Mouse (Mus musculus) CH12.LX (cell line): ENCODE measurements at regions not wholly inside any gene's neighbourhood (a gene's known extent, or its start where the extent isn't known, plus 50 kb on each side); places are given as distances from the start of the nearest gene placed in this dataset.

ENCODE experiments used
- DNase-seq: peaks from one replicate; pipeline ENCODE4 v3.0.0-alpha.2; 2013; ENCODE audit errors: extremely low read depth
- H3K27ac ChIP-seq: 2 replicates; pipeline ENCODE4 v1.5.1; 2012; ENCODE audit warnings: low read depth, mild to moderate bottlenecking, control low read depth, moderate library complexity; ENCODE audit not compliant: insufficient read depth
- H3K27me3 ChIP-seq: replicated peaks from 2 replicates; pipeline ENCODE3; 2012; ENCODE audit warnings: inconsistent platforms
- H3K36me3 ChIP-seq, 2 experiments: replicated peaks in 1 of 2; 2 replicates each; pipeline versions ENCODE3 to v1.6.1; 2012; ENCODE audit warnings: inconsistent platforms in 1 of 2, low read length in 1 of 2, mild to moderate bottlenecking in 1 of 2, mixed read lengths in 1 of 2, moderate library complexity in 1 of 2; ENCODE audit not compliant: control insufficient read depth in 1 of 2, insufficient read depth in 1 of 2
- H3K4me1 ChIP-seq, 2 experiments: 2 replicates each; pipeline ENCODE4 v1.6.1; 2012; ENCODE audit warnings: inconsistent platforms in 1 of 2, moderate library complexity in 1 of 2; ENCODE audit not compliant: insufficient read depth in 2 of 2, control insufficient read depth in 1 of 2
- H3K4me2 ChIP-seq: 2 replicates; pipeline ENCODE4 v1.6.1; 2012; ENCODE audit warnings: low read depth, mild to moderate bottlenecking, control low read depth; ENCODE audit not compliant: poor library complexity, insufficient read depth, severe bottlenecking
- H3K4me3 ChIP-seq, 3 experiments: fragments of 150-350 bp in 1 of 3; sonication (generic) in 1 of 3; replicated peaks in 1 of 3; 2 replicates each; pipeline versions ENCODE3 to v1.5.1; 2011 to 2012; ENCODE audit warnings: low read depth in 2 of 3, low read length in 2 of 3, mild to moderate bottlenecking in 2 of 3, moderate library complexity in 2 of 3, control low read depth in 1 of 3, improper control_type of control experiment in 1 of 3, inconsistent platforms in 1 of 3, mixed read lengths in 1 of 3; ENCODE audit not compliant: poor library complexity in 1 of 3
- H3K79me2 ChIP-seq: replicated peaks from 2 replicates; pipeline ENCODE4 v1.6.1; 2012; ENCODE audit warnings: mild to moderate bottlenecking, moderate library complexity; ENCODE audit not compliant: control insufficient read depth, poor library complexity, insufficient read depth, severe bottlenecking; ENCODE audit errors: extremely low read depth
- H3K9ac ChIP-seq: 2 replicates; pipeline ENCODE4 v1.6.1; 2012; ENCODE audit warnings: low read depth, mild to moderate bottlenecking, control low read depth, moderate library complexity; ENCODE audit not compliant: insufficient read depth
- H3K9me3 ChIP-seq: replicated peaks from 2 replicates; pipeline ENCODE3; 2012; ENCODE audit warnings: low read length, inconsistent platforms, mixed read lengths
- CTCF ChIP-seq, 2 experiments: IDR thresholded peaks in 1 of 2; conservative IDR thresholded peaks in 1 of 2; 2 replicates each; pipeline ENCODE4 v1.5.1; 2011 to 2012; ENCODE audit warnings: low read depth in 2 of 2, low read length in 2 of 2, improper control_type of control experiment in 1 of 2, inconsistent platforms in 1 of 2, mild to moderate bottlenecking in 1 of 2, moderate library complexity in 1 of 2
- E2F4 ChIP-seq: IDR thresholded peaks from 2 replicates; pipeline ENCODE4 v1.6.1; 2011; ENCODE audit warnings: low read depth, low read length, improper control_type of control experiment; ENCODE audit not compliant: insufficient replicate concordance
- ELF1 ChIP-seq: IDR thresholded peaks from 2 replicates; pipeline ENCODE4 v1.6.1; 2014; ENCODE audit warnings: low read depth, mild to moderate bottlenecking, inconsistent platforms, low read length, improper control_type of control experiment
- EP300 ChIP-seq: IDR thresholded peaks from 2 replicates; pipeline ENCODE4 v1.6.1; 2011; ENCODE audit warnings: low read length, improper control_type of control experiment
- IRF4 ChIP-seq: IDR thresholded peaks from 2 replicates; pipeline ENCODE4 v1.6.1; 2014; ENCODE audit warnings: low read depth, mild to moderate bottlenecking, inconsistent platforms, low read length, improper control_type of control experiment
- JUND ChIP-seq: conservative IDR thresholded peaks from 2 replicates; pipeline ENCODE4 v1.6.1; 2011; ENCODE audit warnings: low read depth, low read length, improper control_type of control experiment
- MEF2A ChIP-seq: IDR thresholded peaks from 2 replicates; pipeline ENCODE4 v1.6.1; 2014; ENCODE audit warnings: low read depth, mild to moderate bottlenecking, inconsistent platforms, low read length, improper control_type of control experiment, borderline replicate concordance
- NELFE ChIP-seq: IDR thresholded peaks from 2 replicates; pipeline ENCODE4 v1.6.1; 2011; ENCODE audit warnings: low read depth, low read length, improper control_type of control experiment
- NRF1 ChIP-seq: IDR thresholded peaks from 2 replicates; pipeline ENCODE4 v1.6.1; 2014; ENCODE audit warnings: low read depth, mild to moderate bottlenecking, inconsistent platforms, low read length, improper control_type of control experiment, moderate library complexity
- POLR2AphosphoS2 ChIP-seq: IDR thresholded peaks from 2 replicates; pipeline ENCODE4 v1.6.1; 2011; ENCODE audit warnings: low read depth, low read length, improper control_type of control experiment
- RCOR1 ChIP-seq: conservative IDR thresholded peaks from 2 replicates; pipeline ENCODE4 v1.6.1; 2012; ENCODE audit warnings: low read depth, mild to moderate bottlenecking, inconsistent platforms, low read length, improper control_type of control experiment
- TBP ChIP-seq: conservative IDR thresholded peaks from 2 replicates; pipeline ENCODE4 v1.6.1; 2011; ENCODE audit warnings: low read depth, low read length, improper control_type of control experiment
- TCF12 ChIP-seq: IDR thresholded peaks from 2 replicates; pipeline ENCODE4 v1.6.1; 2014; ENCODE audit warnings: low read depth, mild to moderate bottlenecking, inconsistent platforms, low read length, improper control_type of control experiment
- USF1 ChIP-seq: IDR thresholded peaks from 2 replicates; pipeline ENCODE4 v1.6.1; 2014; ENCODE audit warnings: low read depth, mild to moderate bottlenecking, inconsistent platforms, low read length, improper control_type of control experiment
- ZMIZ1 ChIP-seq: IDR thresholded peaks from 2 replicates; pipeline ENCODE4 v1.6.1; 2012; ENCODE audit warnings: low read depth, mild to moderate bottlenecking, inconsistent platforms, low read length, improper control_type of control experiment
- dilution Hi-C: fragments of 300-500 bp; cut with MboI; formaldehyde crosslinking; loops from 2 replicates; pipeline ENCODE4 v1.14.3; 2020; ENCODE audit warnings: low sequenced_read_pairs; ENCODE audit not compliant: extremely low pct_unique_long_range_greater_than_20kb, extremely low pct_ligation_motif_present
- in situ Hi-C: fragments of 300-500 bp; cut with MboI; formaldehyde crosslinking; loops from 3 replicates; pipeline ENCODE4 v1.14.3; 2019; ENCODE audit warnings: low sequenced_read_pairs, low pct_ligation_motif_present, low pct_unique_long_range_greater_than_20kb, mixed read lengths

DNA sequence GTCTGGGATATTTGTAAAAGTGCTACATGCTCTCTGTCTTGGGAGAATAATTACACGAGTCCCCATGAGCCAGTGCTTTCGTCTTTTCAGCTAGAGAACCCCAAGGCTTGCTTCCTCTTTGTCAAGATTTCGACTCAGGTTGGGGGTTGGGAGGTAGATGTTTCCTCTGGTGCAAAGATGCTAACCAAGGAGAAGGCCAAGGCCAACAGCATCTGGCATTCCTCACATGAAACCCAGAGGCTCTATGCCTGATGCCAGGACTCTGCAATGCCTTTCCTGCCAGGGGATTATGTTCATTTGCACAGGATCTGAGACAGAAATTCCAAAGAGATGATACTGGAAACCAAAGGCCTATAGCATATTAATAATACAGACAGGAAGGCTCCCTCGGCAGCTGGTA, 198.2 kb upstream of the Six2 start:
- Histone ChIP-seq H3K4me1 (peaks cover 37 to 80% of the 10 kb centered on the region in 2 experiments), H3K27me3 (no peaks in the 10 kb centered on the region), H3K79me2 (no peaks in the 10 kb centered on the region), H3K4me3 (no peak overlapping the region), H3K36me3 (no peaks in the 10 kb centered on the region), H3K9ac (no peak overlapping the region), H3K4me2 (no peak overlapping the region), H3K27ac (peak overlapping the region; percentile 49; the same call in 1 of the 2 replicates)
- in situ Hi-C loops = loop anchor here (10.0 to 25.0 kb wide), 2 partner anchors 221 to 551 kb away; no protein-coding TSS in a partner anchor
- peak; percentile 61 for DNase-seq
- TF ChIP-seq NRF1 (no peak), IRF4 (no peak), USF1 (no peak), ELF1 (no peak), TBP (0 out of 2 replicates have a peak, but pooled peaks have one; percentile 29), JUND (no peak), NELFE (no peak), ZMIZ1 (no peak), RCOR1 (no peak), EP300 (0 out of 2 replicates have a peak, but pooled peaks have one; percentile 33), CTCF (conservative IDR thresholded peaks at IDR 0.05 in 1 of 2, IDR thresholded peaks at IDR 0.05 in 1 of 2; ENCODE audit: low read depth in 2 of 2, low read length in 2 of 2) (no peak)
- TF ChIP-seq, all 38 proteins: peak for 2
- no peaks in the 10 kb centered on the region for H3K9me3 ChIP-seq
- dilution Hi-C loops = no loop called here

DNA sequence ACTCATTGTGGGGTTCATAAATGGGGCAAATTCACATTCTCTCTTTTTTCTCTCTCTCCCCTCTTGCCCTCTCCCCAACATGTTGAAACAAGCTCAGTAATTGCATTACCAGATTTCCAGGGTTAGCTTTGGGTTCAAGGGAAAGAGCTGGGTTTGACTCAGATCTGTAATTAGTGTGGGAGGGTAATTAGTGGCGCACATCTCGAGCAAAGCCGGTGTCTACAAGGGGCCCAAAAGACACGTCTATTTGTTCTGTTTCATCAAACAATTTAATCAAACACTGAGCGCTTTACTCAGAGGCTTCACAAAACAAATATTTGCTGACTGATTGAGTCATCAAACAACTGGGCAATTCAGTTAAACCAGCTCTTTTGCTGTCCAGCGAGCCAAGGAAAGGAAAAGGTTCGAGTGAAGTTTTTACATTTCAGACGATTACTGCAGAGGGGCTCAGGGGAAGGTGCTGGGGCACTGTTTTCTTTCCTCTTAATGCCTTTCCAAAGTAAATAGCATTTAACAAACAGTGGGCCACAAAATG, 193.6 kb upstream of the Six2 start:
- Histone ChIP-seq H3K4me1 (peaks cover 17 to 53% of the 10 kb centered on the region in 2 experiments), H3K36me3 (no peaks in the 10 kb centered on the region), H3K79me2 (no peaks in the 10 kb centered on the region), H3K9me3 (no peaks in the 10 kb centered on the region), H3K4me3 (no peak overlapping the region), H3K27me3 (no peaks in the 10 kb centered on the region), H3K4me2 (no peak overlapping the region), H3K27ac (no peak overlapping the region), H3K9ac (no peak overlapping the region)
- in situ Hi-C loops = loop anchor here (10.0 to 25.0 kb wide), 2 partner anchors 217 to 556 kb away; no protein-coding TSS in a partner anchor
- TF ChIP-seq E2F4 (no peak), TCF12 (no peak), MEF2A (no peak), IRF4 (0 out of 2 replicates have a peak, but pooled peaks have one; percentile 20), POLR2AphosphoS2 (no peak)
- no peak for DNase-seq
- dilution Hi-C loops = no loop called here
